Mouse (Mus musculus) kidney, postnatal 0 days (tissue): ENCODE data around the gene Usp18. TPM values are rescaled to one million over a fixed set of nuclear protein-coding genes. Genes with fewer than 3 reads are reported as not detected.

Experiments used
- ATAC-seq: fragments of 200-750 bp; cut with Nextera tagmentation; replicated peaks from 2 replicates; pipeline ENCODE4 v1.8.0; 2017; ENCODE audit warnings: low read depth, moderate number of reproducible peaks, moderate TSS enrichment, moderate library complexity; ENCODE audit not compliant: low FRiP score
- DNase-seq: peaks from one replicate; pipeline ENCODE4 v3.0.0-alpha.2; 2016; ENCODE audit warnings: low spot score
- H3K27ac ChIP-seq: fragments of 300-500 bp; sonication (generic); 2 replicates; pipeline ENCODE4 v1.5.1; 2014; ENCODE audit warnings: mild to moderate bottlenecking
- H3K27me3 ChIP-seq: fragments of 300-500 bp; sonication (generic); 2 replicates; pipeline ENCODE4 v1.6.1; 2014; ENCODE audit warnings: low read length, mixed read lengths; ENCODE audit not compliant: insufficient read depth
- H3K36me3 ChIP-seq: fragments of 300-500 bp; sonication (generic); 2 replicates; pipeline ENCODE4 v1.6.1; 2014; ENCODE audit warnings: low read length, mixed read lengths; ENCODE audit not compliant: insufficient read depth
- H3K4me1 ChIP-seq: fragments of 300-500 bp; sonication (generic); replicated peaks from 2 replicates; pipeline ENCODE4 v1.6.1; 2014; ENCODE audit warnings: antibody characterized with exemption, low read length, mixed read lengths; ENCODE audit not compliant: insufficient read depth
- H3K4me2 ChIP-seq: fragments of 300-500 bp; sonication (generic); 2 replicates; pipeline ENCODE4 v1.6.1; 2014; ENCODE audit warnings: mild to moderate bottlenecking, low read length, moderate library complexity, mixed read lengths
- H3K4me3 ChIP-seq: fragments of 300-500 bp; sonication (generic); replicated peaks from 2 replicates; pipeline ENCODE4 v1.5.1; 2014; ENCODE audit warnings: low read depth, low read length
- H3K9ac ChIP-seq: fragments of 300-500 bp; sonication (generic); 2 replicates; pipeline ENCODE4 v1.6.1; 2014; ENCODE audit warnings: low read depth, low read length
- H3K9me3 ChIP-seq: fragments of 300-500 bp; sonication (generic); replicated peaks from 2 replicates; pipeline ENCODE4 v1.6.1; 2016; ENCODE audit warnings: low read length, inconsistent platforms, mixed read lengths
- CTCF ChIP-seq: IDR thresholded peaks from 2 replicates; pipeline ENCODE4 v1.5.1; 2016; ENCODE audit warnings: antibody characterized with exemption, low read depth, mild to moderate bottlenecking, moderate library complexity
- WGBS: fragments of 180-500 bp; shearing (Covaris S2); extraction: QIAGEN DNeasy Blood & Tissue Kit; methylation state at CpG from one replicate; pipeline ENCODE4 v1.1.7; 2014; 5-methylcytosine and 5-hydroxymethylcytosine counted together
- polyA plus RNA-seq: library from polyadenylated mRNA; unstranded; fragments of >200 nt; fragmentation: Nextera tagmentation; extraction: Ambion mirVana; gene quantifications from 2 replicates; pipeline ENCODE4 v1.2.1, GENCODE M21; 2015

Usp18 gene
- polyA plus RNA-seq, 1 experiment from 2014 or later, result 12.0 TPM

DNA sequence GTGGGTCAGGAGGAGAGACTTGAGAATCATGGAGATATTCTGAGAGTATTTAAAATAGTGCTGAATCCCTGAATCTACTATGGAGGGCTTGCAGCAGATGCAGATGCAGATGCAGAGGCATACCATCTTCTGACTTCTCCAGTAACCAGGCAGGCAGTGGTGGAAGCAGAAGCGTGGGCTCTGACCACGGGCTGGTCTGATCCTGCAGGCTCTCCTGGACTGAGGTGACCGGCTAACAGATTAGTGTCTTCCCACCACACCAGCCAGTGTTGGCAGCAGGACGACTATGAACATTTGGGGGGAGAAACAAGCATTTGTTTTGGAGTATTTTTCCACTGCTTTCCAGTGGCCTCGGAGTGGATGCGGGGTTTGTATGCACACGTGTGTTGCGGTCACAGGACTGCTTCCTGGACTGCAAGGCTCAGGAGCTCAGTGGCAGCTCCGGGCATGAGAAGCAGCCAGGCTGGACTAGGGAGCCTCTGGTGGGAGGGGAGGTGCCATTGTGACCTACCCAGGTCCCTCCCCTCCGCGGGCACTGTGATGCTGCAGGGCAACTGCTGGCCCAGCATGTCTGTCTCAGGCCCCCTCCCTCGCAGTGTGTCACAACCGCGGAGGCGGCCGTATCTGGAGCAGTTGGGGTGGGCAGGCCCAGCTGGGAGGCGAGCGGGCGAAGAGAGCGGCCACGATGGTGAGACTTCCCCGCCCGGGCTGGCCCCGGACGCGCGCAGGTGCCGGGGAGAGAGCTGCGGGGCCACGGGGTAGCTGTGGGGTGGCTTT is 35.4 kb upstream of the Usp18 start, which contains the start of gene Tuba8:
Gene Tuba8 (plus strand): TSS at position 548 of the 777 bp plus-strand sequence.
- peak; percentile 78 for ATAC-seq
- peak; percentile 40 for DNase-seq
- WGBS, result 7% methylated on average over 30 of the region's 30 CpGs
- no peaks in the 10 kb centered on the region for H3K36me3 ChIP-seq
- TF ChIP-seq CTCF, result no peak
- H3K27ac ChIP-seq, result no peak within 1 kb of the TSS
- H3K4me2 ChIP-seq, result peak within 1 kb of the TSS; percentile 79
- H3K9ac ChIP-seq, result 0 out of 2 replicates have a peak within 1 kb of the TSS, but pooled peaks have one; percentile 28
- H3K4me3 ChIP-seq, result peak within 1 kb of the TSS; percentile 38
- no peaks in the 10 kb centered on the region for H3K27me3 ChIP-seq
- H3K9me3 ChIP-seq, result no peaks in the 10 kb centered on the region
- 0 out of 2 replicates have a peak, but pooled peaks cover 6% of the 10 kb centered on the region for H3K4me1 ChIP-seq

DNA sequence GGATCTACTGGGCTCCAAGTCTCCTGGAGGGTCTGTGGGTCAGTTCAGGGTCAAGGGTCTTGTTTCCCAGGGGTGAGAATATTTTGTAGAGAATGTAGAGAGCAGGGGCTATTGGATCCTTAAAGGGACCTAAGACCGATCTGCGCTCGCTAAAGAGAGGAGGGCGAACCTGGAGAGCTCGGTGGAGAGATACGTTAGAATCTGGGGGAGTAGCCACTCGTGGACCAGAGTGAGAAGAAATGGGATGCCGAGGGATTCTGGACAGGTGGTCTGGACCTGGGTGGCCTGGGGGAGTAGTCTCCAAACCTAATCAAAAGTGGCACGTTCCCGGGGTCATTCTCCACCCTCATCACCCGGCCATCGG is 34.8 kb upstream of the Usp18 start:
- 4% methylated on average over 12 of the region's 12 CpGs for WGBS

DNA sequence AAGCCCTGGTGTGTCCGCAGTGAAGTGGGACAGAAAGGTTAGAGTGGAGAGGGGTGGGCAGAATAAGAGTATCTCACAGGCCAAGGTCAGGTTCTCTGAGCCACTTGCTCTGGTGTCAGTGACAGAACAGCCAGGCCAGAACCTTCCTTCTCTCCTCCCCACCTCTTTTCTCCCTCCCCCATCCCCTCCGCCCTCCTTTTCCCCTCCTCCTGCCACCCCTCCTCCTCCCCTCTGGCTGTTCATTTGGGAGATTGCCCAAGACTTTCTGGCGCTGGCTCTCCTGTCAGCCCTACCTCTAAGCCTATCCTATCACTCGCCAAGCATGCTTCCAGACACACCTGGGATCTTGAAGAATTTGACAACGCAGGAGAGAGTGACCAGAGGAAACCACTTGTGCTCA is 34.0 kb upstream of the Usp18 start:
- H3K9ac ChIP-seq, result no peak overlapping the region
- DNase-seq, result no peak
- 0 out of 2 replicates have a peak, but pooled peaks cover 6% of the 10 kb centered on the region for H3K4me1 ChIP-seq
- H3K27me3 ChIP-seq, result no peaks in the 10 kb centered on the region
- peak overlapping the region; percentile 79 for H3K4me2 ChIP-seq
- ATAC-seq, result no peak; the same call in 1 of the 2 replicates
- no peak overlapping the region for H3K27ac ChIP-seq
- 0 out of 2 replicates have a peak overlapping the region, but pooled peaks have one; percentile 38 for H3K4me3 ChIP-seq
- H3K36me3 ChIP-seq, result no peaks in the 10 kb centered on the region
- H3K9me3 ChIP-seq, result no peaks in the 10 kb centered on the region
- WGBS, result 7% methylated on average over 5 of the region's 5 CpGs
- no peak for TF ChIP-seq CTCF

More for the DNA sequence above, 34.8 kb upstream of the Usp18 start:
- no peak for TF ChIP-seq CTCF
- Histone ChIP-seq H3K4me3 (peak overlapping the region; percentile 38), H3K27ac (no peak overlapping the region), H3K9me3 (no peaks in the 10 kb centered on the region), H3K4me1 (0 out of 2 replicates have a peak, but pooled peaks cover 6% of the 10 kb centered on the region), H3K36me3 (no peaks in the 10 kb centered on the region), H3K9ac (0 out of 2 replicates have a peak overlapping the region, but pooled peaks have one; percentile 28), H3K27me3 (no peaks in the 10 kb centered on the region), H3K4me2 (peak overlapping the region; percentile 79)
- DNase-seq, result no peak
- ATAC-seq, result no peak

DNA sequence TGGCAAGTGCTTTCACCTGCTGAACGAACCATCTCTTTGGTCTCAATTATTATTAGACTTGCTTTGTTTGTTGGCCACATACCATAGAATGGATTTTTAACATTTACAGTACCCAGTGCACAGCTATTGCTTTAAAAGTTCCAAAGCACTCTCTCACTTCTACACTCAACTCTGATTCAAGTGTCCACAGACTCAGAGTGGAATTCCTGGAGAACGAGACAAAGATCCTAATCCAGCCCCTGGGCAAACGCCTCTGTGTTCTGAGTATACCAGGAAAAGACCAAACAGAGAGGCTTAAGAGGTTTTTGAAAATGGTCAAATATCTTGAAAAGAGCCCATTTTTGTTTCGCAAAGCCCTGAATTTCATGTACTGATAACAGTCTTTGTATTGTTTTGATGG is 32.7 kb upstream of the Usp18 start:
- no peak for DNase-seq
- no peak overlapping the region for H3K27ac ChIP-seq
- no peak for TF ChIP-seq CTCF

DNA sequence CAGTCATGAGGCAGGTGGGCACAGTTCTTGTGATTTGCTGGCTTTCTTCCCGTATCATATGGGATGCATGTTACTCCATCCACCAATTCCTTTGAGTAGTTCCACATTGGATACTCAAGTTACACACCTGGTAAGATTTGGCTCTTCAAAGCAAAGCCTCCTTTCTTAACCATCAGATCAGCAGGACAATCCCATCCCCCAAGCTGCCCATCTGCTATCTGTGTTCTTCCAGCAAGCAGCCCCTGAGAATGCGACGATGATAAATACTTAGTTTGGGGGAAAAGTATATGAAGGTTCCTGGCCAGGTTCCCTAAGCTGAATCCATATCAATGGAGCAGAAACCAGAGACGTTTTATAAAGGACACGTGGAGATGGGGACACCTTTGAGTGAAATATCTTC is 31.5 kb upstream of the Usp18 start:
- no peaks in the 10 kb centered on the region for H3K9me3 ChIP-seq
- H3K9ac ChIP-seq, result no peak overlapping the region
- 90% methylated on average over 5 of the region's 5 CpGs for WGBS
- 0 out of 2 replicates have a peak, but pooled peaks cover 6% of the 10 kb centered on the region for H3K4me1 ChIP-seq
- no peak overlapping the region for H3K4me3 ChIP-seq
- DNase-seq (no peak), ATAC-seq (no peak)
- no peak for TF ChIP-seq CTCF
- no peak overlapping the region for H3K27ac ChIP-seq
- no peaks in the 10 kb centered on the region for H3K36me3 ChIP-seq
- H3K4me2 ChIP-seq, result no peak overlapping the region
- no peaks in the 10 kb centered on the region for H3K27me3 ChIP-seq

More for the DNA sequence above, 32.7 kb upstream of the Usp18 start:
- Histone ChIP-seq H3K4me3 (no peak overlapping the region), H3K36me3 (no peaks in the 10 kb centered on the region), H3K27me3 (no peaks in the 10 kb centered on the region), H3K4me2 (no peak overlapping the region), H3K9ac (no peak overlapping the region), H3K4me1 (0 out of 2 replicates have a peak, but pooled peaks cover 6% of the 10 kb centered on the region), H3K9me3 (no peaks in the 10 kb centered on the region)
- WGBS, result 83% methylated on average over 4 of the region's 4 CpGs
- ATAC-seq, result no peak

DNA sequence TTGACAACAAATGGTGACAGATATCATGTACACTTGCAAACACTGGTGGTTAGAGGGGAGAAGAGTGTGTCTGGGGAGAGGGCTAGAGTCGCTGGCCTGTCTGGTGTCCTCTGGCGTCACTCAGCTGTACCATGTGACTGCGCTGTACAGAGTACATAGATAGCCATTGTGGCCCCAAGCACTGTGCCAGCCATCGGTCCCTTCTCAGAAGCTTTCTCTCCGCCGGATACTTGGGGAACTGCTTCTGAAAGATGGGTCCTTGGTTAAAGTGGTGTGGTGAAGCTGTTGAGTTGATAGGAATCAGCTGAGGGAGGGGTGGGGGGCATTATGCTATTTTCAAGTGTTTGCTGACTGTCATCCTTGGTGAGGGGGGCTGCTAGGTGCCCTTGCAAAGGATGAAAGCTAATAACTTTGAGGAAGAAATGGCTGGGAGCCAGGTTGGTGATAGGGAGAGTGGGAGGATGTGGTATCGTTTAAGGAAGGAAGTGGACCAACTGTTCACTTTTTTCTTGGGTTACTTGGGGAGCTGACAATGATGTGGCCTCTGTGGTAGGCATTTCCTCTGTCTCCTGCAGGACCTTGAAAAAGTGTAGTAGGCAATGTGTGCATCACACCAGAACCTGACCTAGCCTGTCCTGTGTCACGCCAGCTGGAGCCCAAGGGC is 30.9 kb upstream of the Usp18 start:
- ATAC-seq, result no peak
- Histone ChIP-seq H3K9ac (no peak overlapping the region), H3K9me3 (no peaks in the 10 kb centered on the region), H3K36me3 (no peaks in the 10 kb centered on the region), H3K4me2 (no peak overlapping the region), H3K4me1 (0 out of 2 replicates have a peak, but pooled peaks cover 6% of the 10 kb centered on the region), H3K27ac (no peak overlapping the region), H3K27me3 (no peaks in the 10 kb centered on the region), H3K4me3 (no peak overlapping the region)
- TF ChIP-seq CTCF, result no peak
- DNase-seq, result no peak
- WGBS, result 77% methylated on average over 8 of the region's 8 CpGs
